ENCODE assay signal across 12 mouse cellular contexts in genomic region chr4:130078816-130079485, GRCm38 (mm10). TPM values are rescaled to one million over a fixed set of nuclear protein-coding genes. Genes with fewer than 3 reads are reported as not detected.
DNase-seq lines count a peak whose midpoint lies in the region; ATAC-seq and TF ChIP-seq lines count a peak whose summit lies in the region.
"Had no signal": no experiment of that assay in that cellular context is flagged by ENCODE, and none has a peak within 500 bp of the region (broad histone marks: within the 10 kb centered on the region; RNA-seq: fewer than 3 reads in every experiment).

No protein-coding gene starts in this region.

- ATAC-seq in kidney, postnatal 0 days (replicated peaks; ENCODE audit: low FRiP score, low read depth), result no peak
- ATAC-seq in hindbrain, embryonic 16.5 days, result no peak
- ATAC-seq: activated CD4-positive, CD25-positive, alpha-beta regulatory T cell, adult 4 months had no signal

- 54% methylated on average over 17 of the region's 17 CpGs for WGBS in kidney, postnatal 0 days
- 48% methylated on average over 17 of the region's 17 CpGs for WGBS in hindbrain, embryonic 16.5 days

- H3K27me3 ChIP-seq in kidney, postnatal 0 days (ENCODE audit: insufficient read depth, low read length), result no peaks in the 10 kb centered on the region
- H3K27me3 ChIP-seq in hindbrain, embryonic 16.5 days (replicated peaks; ENCODE audit: control insufficient read depth, insufficient read depth, low read length), result no peaks in the 10 kb centered on the region; the same call in 1 of the 2 replicates

- no peak for DNase-seq in kidney, postnatal 0 days (ENCODE audit: low spot score)
- no peak for DNase-seq in kidney, adult 11 months
- DNase-seq in brain, adult 2 months (ENCODE audit: low read depth, low spot score), result peak; percentile 94
- DNase-seq in cerebellum, adult 9-11 months, result peak; percentile 97
- no peak for DNase-seq in ovary, postnatal 36 days (ENCODE audit: low spot score)
- DNase-seq in Muller cell, postnatal 12 days (ENCODE audit: inconsistent ontology term), result no peak
- DNase-seq: kidney, postnatal 4 days; thymus, adult 18-20 months had no signal

- H3K4me1 ChIP-seq in kidney, postnatal 0 days (replicated peaks; ENCODE audit: insufficient read depth, low read length), result no peaks in the 10 kb centered on the region; the same call in 1 of the 2 replicates
- peaks cover 34% of the 10 kb centered on the region for H3K4me1 ChIP-seq in hindbrain, embryonic 16.5 days (ENCODE audit: control insufficient read depth, insufficient read depth, low read depth, low read length)

- H3K27ac ChIP-seq in kidney, postnatal 0 days, result no peak overlapping the region
- H3K27ac ChIP-seq in hindbrain, embryonic 16.5 days (ENCODE audit: low read depth, low read length), result peak overlapping the region; percentile 48
- H3K27ac ChIP-seq: heart, embryonic 15.5 days; neural tube, embryonic 12.5 days had no signal

- TF ChIP-seq CTCF in kidney, postnatal 0 days (IDR thresholded peaks at IDR 0.05; ENCODE audit: low read depth), result no peak

- no peaks in the 10 kb centered on the region for H3K9me3 ChIP-seq in kidney, postnatal 0 days (replicated peaks; ENCODE audit: low read length)
- no peaks in the 10 kb centered on the region for H3K9me3 ChIP-seq in hindbrain, embryonic 16.5 days (ENCODE audit: control insufficient read depth, low read length)
- H3K9me3 ChIP-seq: heart, embryonic 15.5 days; neural tube, embryonic 12.5 days had no signal

- H3K36me3 ChIP-seq in kidney, postnatal 0 days (ENCODE audit: insufficient read depth, low read length), result peaks cover 5% of the 10 kb centered on the region; the same call in 1 of the 2 replicates
- no peaks in the 10 kb centered on the region for H3K36me3 ChIP-seq in hindbrain, embryonic 16.5 days (ENCODE audit: control insufficient read depth, insufficient read depth, low read length)
- H3K36me3 ChIP-seq: heart, embryonic 15.5 days; neural tube, embryonic 12.5 days had no signal

- no peak overlapping the region for H3K4me2 ChIP-seq in kidney, postnatal 0 days (ENCODE audit: low read length)
- H3K4me2 ChIP-seq in hindbrain, embryonic 16.5 days (ENCODE audit: low read length), result no peak overlapping the region
- H3K4me2 ChIP-seq: heart, embryonic 15.5 days; neural tube, embryonic 12.5 days had no signal

- no peak overlapping the region for H3K4me3 ChIP-seq in kidney, postnatal 0 days (replicated peaks; ENCODE audit: low read depth, low read length)
- no peak overlapping the region for H3K4me3 ChIP-seq in hindbrain, embryonic 16.5 days (ENCODE audit: low read length)
- H3K4me3 ChIP-seq: heart, embryonic 15.5 days; neural tube, embryonic 12.5 days had no signal

- peak overlapping the region; percentile 23; the same call in 1 of the 2 replicates for H3K9ac ChIP-seq in kidney, postnatal 0 days (ENCODE audit: low read depth, low read length)
- peak overlapping the region; percentile 26 for H3K9ac ChIP-seq in hindbrain, embryonic 16.5 days (ENCODE audit: low read depth, low read length)
- H3K9ac ChIP-seq: heart, embryonic 15.5 days; neural tube, embryonic 12.5 days had no signal

RNA-seq across cellular contexts. Expression of gene Pef1, which starts 23.4 kb away (rescaled TPM):
- 73.6 and 77.6 TPM in 2 replicates for polyA plus RNA-seq in kidney, postnatal 0 days (2015; fragmentation: Nextera tagmentation; extraction: Ambion mirVana)
- polyA plus RNA-seq in hindbrain, embryonic 16.5 days (2015; fragmentation: Nextera tagmentation; extraction: Ambion mirVana), result 69.0 and 71.3 TPM in 2 replicates

RNA-seq across cellular contexts. Expression of gene Col16a1, which starts 31.3 kb away (rescaled TPM):
- polyA plus RNA-seq in kidney, postnatal 0 days (2015; fragmentation: Nextera tagmentation; extraction: Ambion mirVana), result 38.6 TPM in 2 replicates
- 11.8 and 16.2 TPM in 2 replicates for polyA plus RNA-seq in hindbrain, embryonic 16.5 days (2015; fragmentation: Nextera tagmentation; extraction: Ambion mirVana)
- polyA plus RNA-seq: activated CD4-positive, CD25-positive, alpha-beta regulatory T cell, adult 4 months had no signal

Comparison
In these comparisons a context has a peak if more than half of its experiments do, and no peak if none do; other contexts are left out.
1. DNase-seq: peak in brain, adult 2 months (single experiment) and cerebellum, adult 9-11 months (single experiment); none in kidney, postnatal 0 days (single experiment), kidney, adult 11 months (single experiment), ovary, postnatal 36 days (single experiment) and Muller cell, postnatal 12 days (single experiment).